Mouse (Mus musculus) layer of hippocampus, adult 8-10 months (tissue): Measurements from ENCODE around the gene Ms4a10. TPM values are rescaled to one million over a fixed set of nuclear protein-coding genes. Genes with fewer than 3 reads are reported as not detected.

Experiments used
- DNase-seq, 2 experiments: peaks; one replicate each; pipeline ENCODE4 v3.0.0; 2022; ENCODE audit warnings: low spot score in 2 of 2
- total RNA-seq, 4 experiments: library from RNA; stranded (reverse); gene quantifications; 2 replicates each; pipeline ENCODE4 v1.2.4; 2022

Gene Ms4a10
- total RNA-seq, 4 experiments from 2014 or later, result not detected

- no peak for DNase-seq
Observed at GRCm38 (mm10) chr19:10918321-10918991, 56.0 kb downstream of the Ms4a10 start.

DNA sequence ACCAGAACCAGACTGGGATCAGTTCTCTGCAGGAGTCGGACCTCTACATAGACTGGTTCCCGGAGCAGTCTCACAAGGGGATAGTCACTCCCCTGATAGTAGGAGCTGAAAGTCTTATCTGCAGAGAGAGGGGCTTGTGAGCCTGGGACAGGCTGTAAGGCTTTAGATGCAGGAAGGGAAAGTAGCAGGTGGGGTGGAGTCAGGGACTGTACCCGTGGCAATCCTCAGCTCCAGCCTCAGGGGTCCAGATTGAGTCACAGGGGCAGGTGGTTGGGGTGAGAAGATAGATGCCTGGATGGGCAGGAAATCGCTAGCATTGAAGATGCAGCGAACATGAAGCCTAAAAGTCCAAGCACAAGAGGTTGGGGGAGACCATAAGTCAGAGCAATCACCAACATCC lies 58.0 kb downstream of the Ms4a10 start:
- DNase-seq, result no peak

DNA sequence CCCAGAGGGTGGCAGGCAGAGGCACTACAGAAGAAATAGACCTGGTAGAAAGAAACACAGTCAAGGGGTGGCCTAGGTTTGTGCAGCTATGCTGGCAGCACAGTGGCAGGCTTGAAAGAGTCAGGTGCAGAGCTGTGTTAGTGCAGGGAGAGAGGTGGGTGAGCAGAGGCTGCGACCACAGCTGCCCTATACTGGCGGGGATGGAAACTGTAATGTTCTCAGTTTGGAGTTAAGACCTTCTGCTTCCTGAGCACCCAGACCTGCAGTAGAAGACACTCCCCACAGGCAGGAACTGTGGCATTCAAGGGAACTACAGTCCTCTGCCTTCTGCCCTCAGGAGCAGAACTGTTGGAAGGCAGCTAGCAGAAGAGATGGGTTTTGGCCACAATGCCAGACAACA lies 59.6 kb downstream of the Ms4a10 start:
- no peak for DNase-seq

DNA sequence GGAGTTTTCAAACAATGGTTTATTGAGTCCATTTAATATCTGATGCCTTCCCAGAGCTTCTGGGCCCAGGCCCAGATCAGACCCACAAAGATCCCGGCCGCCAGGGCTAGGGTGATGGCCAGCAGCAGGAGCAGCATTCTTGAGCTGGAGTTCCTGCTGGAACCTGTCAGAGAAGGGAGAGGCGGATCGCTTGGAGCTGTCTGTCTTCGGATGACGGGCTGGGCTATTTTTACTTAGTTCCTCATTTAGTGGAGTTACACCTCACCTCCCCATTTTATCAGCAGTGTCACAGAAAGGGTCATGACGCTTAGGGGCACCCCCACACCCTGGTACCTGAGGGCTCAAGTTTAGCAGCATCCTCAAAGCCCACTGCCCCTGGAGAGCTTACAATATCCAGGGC lies 60.2 kb downstream of the Ms4a10 start:
- DNase-seq, result no peak

Other genes starting within 250 kb of the Ms4a10 start
- under 1 TPM in 3 of 4 experiments, not detected in 1; 0.14 to 0.59 (median 0.58) TPM for gene Cd5, start 235.7 kb downstream of the Ms4a10 start, total RNA-seq
- under 1 TPM in 3 of 4 experiments, not detected in 1; 0.16 to 0.20 (median 0.18) TPM for gene Cd6, start 144.6 kb downstream of the Ms4a10 start, total RNA-seq
- gene Slc15a3, start 134.9 kb downstream of the Ms4a10 start, total RNA-seq, result 10 to 100 TPM in 2 of 4 experiments, 1 to 10 TPM in 2; 1.1 to 19.4 (median 6.8) TPM
- 100 to 1,000 TPM; 132 to 156 (median 148) TPM for gene Tmem132a, start 104.7 kb downstream of the Ms4a10 start, total RNA-seq
- gene Tmem109, start 92.7 kb downstream of the Ms4a10 start, total RNA-seq, result 10 to 100 TPM; 48.5 to 57.8 (median 54.0) TPM
- gene Prpf19, start 79.4 kb downstream of the Ms4a10 start, total RNA-seq, result 100 to 1,000 TPM; 188 to 216 (median 197) TPM
- not detected for gene Zp1, start 54.0 kb downstream of the Ms4a10 start, total RNA-seq
- under 1 TPM in 2 of 4 experiments, not detected in 2; 0.16 to 0.35 TPM for gene Ptgdr2, start 37.5 kb downstream of the Ms4a10 start, total RNA-seq
- gene Ccdc86, start 25.4 kb downstream of the Ms4a10 start, total RNA-seq, result 10 to 100 TPM in 2 of 4 experiments, 1 to 10 TPM in 2; 8.1 to 10.5 (median 9.8) TPM
- not detected for gene Ms4a15, start 18.6 kb upstream of the Ms4a10 start, total RNA-seq
- not detected for gene Ms4a18, start 43.4 kb upstream of the Ms4a10 start, total RNA-seq
- gene Ms4a8a, start 106.4 kb upstream of the Ms4a10 start, total RNA-seq, result not detected
- not detected for gene 1700017D01Rik, start 156.2 kb upstream of the Ms4a10 start, total RNA-seq
- gene 1700025F22Rik, start 190.7 kb upstream of the Ms4a10 start, total RNA-seq, result not detected
- gene Ms4a13, start 222.1 kb upstream of the Ms4a10 start, total RNA-seq, result not detected